Mouse (Mus musculus) embryo, embryonic 10.5 days (tissue): ENCODE results near the gene Ptpn11.

Experiments used
- DNase-seq: peaks from one replicate; pipeline ENCODE4 v3.0.0-alpha.2; 2015; ENCODE audit warnings: low spot score

The Ptpn11 gene

DNA sequence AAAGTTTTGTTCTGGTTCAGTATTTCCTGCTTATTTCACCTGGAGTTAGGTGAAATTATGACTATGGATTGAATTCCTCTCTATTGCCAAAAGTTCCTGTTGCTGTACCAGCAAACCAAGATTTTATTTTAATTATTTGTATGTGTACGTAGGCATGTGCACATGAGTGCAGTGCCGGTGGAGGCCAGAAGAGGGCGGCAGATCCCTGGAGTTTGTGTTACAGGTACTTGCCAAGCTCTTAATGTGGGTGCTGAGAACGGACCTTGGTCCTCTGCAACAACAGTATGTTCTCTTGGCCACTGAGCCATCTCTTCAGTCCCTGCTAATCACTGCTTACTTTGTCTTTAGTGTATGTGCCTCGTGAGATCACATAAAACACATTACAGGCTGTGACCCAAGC, 109.4 kb downstream of the Ptpn11 start:
- DNase-seq, result no peak
